Mouse (Mus musculus) adrenal gland, postnatal 0 days (tissue): ENCODE results near the gene Lmo4. TPM values are rescaled to one million over a fixed set of nuclear protein-coding genes. Genes with fewer than 3 reads are reported as not detected.

Experiments
- polyA plus RNA-seq: library from polyadenylated mRNA; unstranded; fragments of >200 nt; fragmentation: Nextera tagmentation; extraction: Ambion mirVana; gene quantifications from 2 replicates; pipeline ENCODE4 v1.2.1, GENCODE M21; 2015

Lmo4 gene
- polyA plus RNA-seq: 49.4 and 75.7 TPM in 2 replicates

DNA sequence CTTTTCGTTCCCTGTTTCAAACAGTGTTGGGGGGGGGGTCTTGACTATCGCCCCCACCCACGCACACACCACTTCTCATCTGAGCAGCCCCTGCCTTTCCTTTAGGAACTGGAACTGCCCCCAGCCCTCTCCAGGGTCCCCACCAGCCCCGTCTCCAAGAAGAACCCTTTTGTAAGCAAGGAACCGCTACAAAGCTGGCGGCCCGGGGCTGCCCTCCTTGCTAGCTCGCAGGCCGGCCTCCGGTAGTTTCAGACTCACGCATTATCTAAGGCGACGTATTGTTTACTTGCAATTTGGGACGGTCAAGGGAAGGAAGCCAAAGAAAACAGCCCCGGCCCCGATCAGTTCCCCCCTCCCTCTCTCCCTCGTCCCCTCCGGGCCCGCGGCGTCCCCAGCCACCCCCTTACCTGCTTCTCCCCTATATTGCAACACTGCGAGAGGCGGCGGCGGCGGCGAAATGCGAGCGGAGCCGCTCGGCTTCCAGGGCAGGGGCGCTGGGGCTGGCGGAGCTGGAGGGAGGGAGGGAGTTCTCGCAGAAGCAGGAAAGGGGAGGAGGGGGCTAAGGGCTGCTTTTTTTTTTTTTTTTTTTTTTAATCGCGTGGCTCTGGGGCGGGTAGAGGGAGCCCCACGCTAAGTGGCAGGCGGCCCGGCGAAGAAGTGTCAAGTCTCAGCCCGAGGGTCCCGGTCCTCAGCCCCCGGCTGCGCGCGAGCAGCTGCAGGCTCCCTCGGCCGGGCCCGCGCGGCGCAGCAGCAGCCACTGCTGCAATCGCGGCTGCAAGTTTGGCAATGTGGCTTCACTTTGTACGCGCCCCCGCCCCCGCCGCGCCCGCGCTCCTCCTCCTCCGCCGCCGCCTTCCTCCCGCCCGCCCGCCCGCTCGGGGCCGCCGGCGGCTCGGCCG is at the start of gene Lmo4:
Gene Lmo4, minus strand, starts transcription at position 808 of the 899 bp plus-strand sequence.

